Mouse (Mus musculus): ENCODE measurements around the gene Ckb.

GRCm38 (mm10) chr12:111710091-111710490, 38.0 kb upstream of the Ckb start:
- TF ChIP-seq GATA1 (IDR thresholded peaks at IDR 0.05; ENCODE audit: low read length) = no peak
- no peak for TF ChIP-seq TAL1 (IDR thresholded peaks at IDR 0.05; ENCODE audit: low read length)

All from erythroblast, embryonic 14.5 days (primary cell).